Mouse (Mus musculus): ENCODE results near the gene Zfp91. TPM values are rescaled to one million over a fixed set of nuclear protein-coding genes. Genes with fewer than 3 reads are reported as not detected.

Zfp91 gene
- 18.8 TPM for polyA plus RNA-seq (2017; shearing (Covaris generic))

DNA sequence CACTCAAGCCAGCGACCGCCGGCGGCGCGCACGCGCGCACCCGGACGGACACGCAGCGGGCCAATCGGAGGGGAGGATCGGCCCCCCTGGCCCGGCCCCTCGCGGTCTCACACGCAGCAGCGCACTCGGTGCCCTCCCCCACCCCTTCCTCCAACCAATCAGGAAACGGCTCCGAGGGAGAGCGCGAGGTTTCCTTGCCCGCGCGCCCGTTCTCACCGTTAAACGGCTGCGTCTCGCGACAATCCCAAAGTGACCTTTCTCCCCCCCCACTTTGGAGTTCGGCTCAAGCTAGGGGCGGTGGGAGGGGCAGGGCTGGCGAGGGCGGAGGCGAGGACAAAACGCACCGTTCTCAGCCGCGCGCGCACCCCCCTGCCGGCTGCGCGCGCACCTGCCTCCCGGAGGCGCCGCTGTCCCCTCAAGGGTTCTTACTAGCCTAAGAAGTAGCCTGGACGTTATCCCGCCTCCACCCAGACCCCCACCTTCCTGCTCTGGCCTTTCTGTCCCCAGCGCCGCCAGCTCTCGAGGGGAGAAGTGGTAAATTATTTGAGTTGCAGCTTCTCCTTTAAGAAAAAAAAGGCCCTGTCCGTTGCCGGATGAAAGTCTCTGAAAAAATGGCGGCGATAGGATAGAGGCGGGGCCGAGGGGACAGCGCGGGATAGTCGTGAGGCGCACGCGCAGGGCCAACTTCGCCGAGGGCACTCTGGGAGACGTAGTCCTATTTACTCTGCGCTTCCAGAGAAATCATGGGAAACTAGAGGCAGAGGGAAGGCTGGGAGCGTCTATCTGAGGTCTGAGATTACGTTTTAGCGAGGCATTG lies at the start of gene Zfp91, which contains the start of gene Lpxn:
Gene Zfp91, minus strand, starts transcription at position 616 of the 817 bp plus-strand sequence.
Gene Lpxn, plus strand, starts transcription at position 683 of the 817 bp plus-strand sequence.

GRCm38 (mm10) chr19:12765308-12765707 lies 30.6 kb downstream of the Zfp91 start, which contains the start of gene Cntf:
Cntf (minus strand) TSS chr19:12765632.

Other genes starting within 250 kb of the Zfp91 start
- gene Gm4952, start 196.2 kb downstream of the Zfp91 start, polyA plus RNA-seq (2017; shearing (Covaris generic)): not detected
- gene Glyat, start 162.8 kb downstream of the Zfp91 start, polyA plus RNA-seq (2017; shearing (Covaris generic)): not detected
- gene Olfr1442, start 125.7 kb downstream of the Zfp91 start, polyA plus RNA-seq (2017; shearing (Covaris generic)): 0.16 TPM
- not detected for gene Olfr1443, start 118.0 kb downstream of the Zfp91 start, polyA plus RNA-seq (2017; shearing (Covaris generic))
- not detected for gene Keg1, start 100.3 kb downstream of the Zfp91 start, polyA plus RNA-seq (2017; shearing (Covaris generic))
- not detected for gene Cntf, start 30.5 kb downstream of the Zfp91 start, polyA plus RNA-seq (2017; shearing (Covaris generic))
- 375 TPM for gene Lpxn, start 67 bp upstream of the Zfp91 start, polyA plus RNA-seq (2017; shearing (Covaris generic))
- gene Gm5244, start 50.6 kb upstream of the Zfp91 start, polyA plus RNA-seq (2017; shearing (Covaris generic)): not detected
- gene Olfr1444, start 61.2 kb upstream of the Zfp91 start, polyA plus RNA-seq (2017; shearing (Covaris generic)): not detected
- gene Olfr1445, start 87.7 kb upstream of the Zfp91 start, polyA plus RNA-seq (2017; shearing (Covaris generic)): not detected
- gene Olfr1446, start 97.4 kb upstream of the Zfp91 start, polyA plus RNA-seq (2017; shearing (Covaris generic)): 0.37 TPM
- not detected for gene Olfr1447, start 107.6 kb upstream of the Zfp91 start, polyA plus RNA-seq (2017; shearing (Covaris generic))
- 0.10 TPM for gene Olfr1448, start 128.3 kb upstream of the Zfp91 start, polyA plus RNA-seq (2017; shearing (Covaris generic))
- not detected for gene Olfr1449, start 134.7 kb upstream of the Zfp91 start, polyA plus RNA-seq (2017; shearing (Covaris generic))
- not detected for gene Olfr1450, start 154.1 kb upstream of the Zfp91 start, polyA plus RNA-seq (2017; shearing (Covaris generic))
- 0.37 TPM for gene Olfr1451, start 198.9 kb upstream of the Zfp91 start, polyA plus RNA-seq (2017; shearing (Covaris generic))
- gene Olfr1453, start 232.2 kb upstream of the Zfp91 start, polyA plus RNA-seq (2017; shearing (Covaris generic)): not detected